Mouse (Mus musculus): Measurements from ENCODE around the gene Dmc1. TPM values are rescaled to one million over a fixed set of nuclear protein-coding genes. Genes with fewer than 3 reads are reported as not detected.

The Dmc1 gene
- polyA plus RNA-seq, 1 experiment = not detected

DNA sequence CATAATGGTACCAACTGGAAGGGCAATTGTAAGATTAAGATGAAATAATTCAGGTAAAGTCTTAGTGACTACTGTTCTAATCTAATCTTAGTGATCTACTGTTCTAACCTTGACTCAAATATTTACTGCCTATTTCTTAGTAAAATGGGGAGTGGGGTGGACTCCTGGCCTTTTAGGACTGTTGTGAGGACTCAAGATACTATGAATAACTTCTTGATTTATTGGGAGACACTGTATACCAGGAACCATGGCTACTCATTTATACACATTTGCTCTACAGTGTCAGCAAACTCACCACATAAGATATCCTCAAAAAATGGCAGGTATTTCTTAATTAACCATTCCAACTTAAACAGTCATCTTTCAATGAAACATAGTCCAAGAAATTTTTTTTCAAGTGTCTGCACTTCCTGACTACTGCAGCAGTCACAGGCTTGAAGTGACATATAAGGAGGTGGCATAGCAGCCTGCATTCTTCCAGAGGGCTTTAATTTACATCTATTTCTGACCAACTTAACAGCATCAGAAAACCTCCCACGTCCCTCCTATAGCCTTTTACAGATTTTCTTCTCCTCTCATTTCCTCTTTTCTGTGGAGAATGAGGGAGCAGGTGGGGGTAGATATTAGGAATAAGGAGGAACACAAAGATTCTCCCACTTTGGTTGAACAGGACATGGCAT lies 29.2 kb downstream of the Dmc1 start:
- Histone ChIP-seq H3K4me1 (ENCODE audit: control insufficient read depth, insufficient read depth, low read length) (no peaks in the 10 kb centered on the region), H3K27ac (ENCODE audit: insufficient read depth, low read depth, low read length) (no peak overlapping the region), H3K4me3 (ENCODE audit: insufficient read depth, low read depth, low read length) (no peak overlapping the region), H3K36me3 (ENCODE audit: control insufficient read depth, insufficient read depth, low read length) (no peaks in the 10 kb centered on the region), H3K27me3 (replicated peaks; ENCODE audit: control insufficient read depth, insufficient read depth, low read length) (no peaks in the 10 kb centered on the region)
- WGBS = 51% methylated on average over 1 of the region's 1 CpGs
- TF ChIP-seq POLR2A (IDR thresholded peaks at IDR 0.05; ENCODE audit: low read depth, low read length) (no peak), CTCF (conservative IDR thresholded peaks at IDR 0.05; ENCODE audit: insufficient read depth, insufficient read length, low read depth, low read length) (no peak)
- no peak for DNase-seq

DNA sequence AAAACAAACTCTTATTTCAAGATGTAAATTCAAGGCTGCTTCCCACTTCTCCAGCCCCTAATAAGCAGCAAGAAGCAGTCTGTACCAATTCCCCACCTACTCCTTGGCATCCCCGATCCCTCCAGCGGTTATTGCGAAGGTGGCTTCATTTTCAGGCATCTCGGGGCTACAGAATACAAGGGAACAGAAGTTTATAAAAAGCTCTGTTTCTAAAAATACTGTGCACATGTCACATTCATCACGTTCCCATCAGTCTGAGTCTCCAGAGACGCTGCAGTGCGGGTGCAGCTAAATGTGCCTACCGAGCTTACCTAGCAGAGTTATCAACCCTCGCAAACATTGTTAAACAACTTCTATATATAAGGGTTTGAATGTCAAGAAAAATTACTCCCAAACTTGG lies 42.5 kb downstream of the Dmc1 start:
- no peak for DNase-seq
- no peaks in the 10 kb centered on the region for H3K4me1 ChIP-seq (ENCODE audit: control insufficient read depth, insufficient read depth, low read length)
- no peaks in the 10 kb centered on the region for H3K27me3 ChIP-seq (replicated peaks; ENCODE audit: control insufficient read depth, insufficient read depth, low read length)
- no peak overlapping the region for H3K4me3 ChIP-seq (ENCODE audit: insufficient read depth, low read depth, low read length)
- 88% methylated on average over 9 of the region's 9 CpGs for WGBS
- H3K27ac ChIP-seq (ENCODE audit: insufficient read depth, low read depth, low read length) = no peak overlapping the region
- H3K36me3 ChIP-seq (ENCODE audit: control insufficient read depth, insufficient read depth, low read length) = no peaks in the 10 kb centered on the region
- TF ChIP-seq CTCF (conservative IDR thresholded peaks at IDR 0.05; ENCODE audit: insufficient read depth, insufficient read length, low read depth, low read length) (no peak), POLR2A (IDR thresholded peaks at IDR 0.05; ENCODE audit: low read depth, low read length) (no peak)

DNA sequence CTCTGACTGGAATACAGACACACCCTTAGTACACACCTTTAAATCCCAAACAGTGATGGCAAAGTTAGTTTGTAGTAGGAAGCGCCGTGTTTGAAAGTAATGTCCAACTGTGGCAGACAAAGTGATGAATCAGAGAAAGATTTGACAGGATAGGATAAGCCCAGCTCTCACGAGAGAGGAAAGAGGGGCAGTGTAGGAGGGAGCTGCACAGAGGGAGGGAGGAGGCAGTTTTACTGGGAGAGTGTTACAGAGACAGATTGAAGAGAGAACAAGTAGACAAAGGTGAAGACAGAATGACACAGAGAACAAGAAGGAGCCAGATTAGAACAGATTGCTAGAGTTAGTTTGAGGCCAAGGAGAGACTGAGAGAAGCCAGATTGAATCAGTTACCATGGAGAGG lies 45.3 kb downstream of the Dmc1 start:
- TF ChIP-seq CTCF (conservative IDR thresholded peaks at IDR 0.05; ENCODE audit: insufficient read depth, insufficient read length, low read depth, low read length) = no peak
- no peak for TF ChIP-seq POLR2A (IDR thresholded peaks at IDR 0.05; ENCODE audit: low read depth, low read length)
- H3K27me3 ChIP-seq (replicated peaks; ENCODE audit: control insufficient read depth, insufficient read depth, low read length) = no peaks in the 10 kb centered on the region
- 78% methylated on average over 3 of the region's 3 CpGs for WGBS
- no peaks in the 10 kb centered on the region for H3K4me1 ChIP-seq (ENCODE audit: control insufficient read depth, insufficient read depth, low read length)
- H3K27ac ChIP-seq (ENCODE audit: insufficient read depth, low read depth, low read length) = no peak overlapping the region
- H3K4me3 ChIP-seq (ENCODE audit: insufficient read depth, low read depth, low read length) = no peak overlapping the region
- no peak for DNase-seq
- no peaks in the 10 kb centered on the region for H3K36me3 ChIP-seq (ENCODE audit: control insufficient read depth, insufficient read depth, low read length)

DNA sequence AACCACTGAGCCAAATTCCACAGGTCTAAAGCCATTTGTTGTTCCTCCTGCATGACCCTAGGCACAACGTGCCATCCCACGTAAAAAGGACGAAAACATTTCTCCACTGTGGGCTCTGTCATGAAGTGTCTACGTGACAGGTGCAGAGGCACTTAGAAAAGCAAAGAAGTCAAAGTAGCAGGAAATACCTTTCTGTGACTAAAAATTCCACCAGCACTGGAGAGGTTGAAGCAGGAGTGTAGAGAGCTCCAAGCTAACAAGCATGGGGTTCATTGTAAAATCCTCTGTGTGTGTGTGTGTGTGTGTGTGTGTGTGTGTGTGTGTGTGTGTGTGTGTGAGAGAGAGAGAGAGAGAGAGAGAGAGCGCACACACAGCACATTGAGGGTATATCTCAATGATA lies 52.3 kb downstream of the Dmc1 start:
- no peak for DNase-seq
- WGBS = 71% methylated on average over 5 of the region's 5 CpGs
- Histone ChIP-seq H3K4me3 (ENCODE audit: insufficient read depth, low read depth, low read length) (no peak overlapping the region), H3K27ac (ENCODE audit: insufficient read depth, low read depth, low read length) (no peak overlapping the region), H3K27me3 (replicated peaks; ENCODE audit: control insufficient read depth, insufficient read depth, low read length) (no peaks in the 10 kb centered on the region), H3K4me1 (ENCODE audit: control insufficient read depth, insufficient read depth, low read length) (no peaks in the 10 kb centered on the region), H3K36me3 (ENCODE audit: control insufficient read depth, insufficient read depth, low read length) (no peaks in the 10 kb centered on the region)
- TF ChIP-seq CTCF (conservative IDR thresholded peaks at IDR 0.05; ENCODE audit: insufficient read depth, insufficient read length, low read depth, low read length) = no peak
- no peak for TF ChIP-seq POLR2A (IDR thresholded peaks at IDR 0.05; ENCODE audit: low read depth, low read length)

DNA sequence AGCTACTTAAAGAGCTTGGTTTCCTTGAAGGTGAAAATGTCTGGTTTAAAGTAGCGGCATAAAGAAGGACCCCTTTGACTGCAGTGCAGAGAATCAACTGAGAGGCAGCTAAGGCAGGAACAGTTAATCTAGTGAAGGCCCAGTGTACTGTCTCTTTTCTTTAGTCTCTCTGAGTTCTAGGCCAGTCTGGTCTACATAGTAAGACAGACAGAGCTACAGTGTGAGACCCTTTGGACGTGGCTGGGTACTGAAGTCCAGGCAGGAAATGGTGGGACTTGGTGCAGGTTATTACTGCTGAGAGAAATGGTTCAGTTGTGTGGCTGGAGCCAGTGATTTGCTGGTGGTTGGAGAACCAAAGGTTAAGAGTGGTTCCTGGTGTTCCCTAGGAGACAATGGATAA lies 56.7 kb downstream of the Dmc1 start:
- no peak for TF ChIP-seq CTCF (conservative IDR thresholded peaks at IDR 0.05; ENCODE audit: insufficient read depth, insufficient read length, low read depth, low read length)
- TF ChIP-seq POLR2A (IDR thresholded peaks at IDR 0.05; ENCODE audit: low read depth, low read length) = no peak
- no peak for DNase-seq
- peaks cover 2% of the 10 kb centered on the region; the same call in 1 of the 2 replicates for H3K4me1 ChIP-seq (ENCODE audit: control insufficient read depth, insufficient read depth, low read length)
- H3K36me3 ChIP-seq (ENCODE audit: control insufficient read depth, insufficient read depth, low read length) = no peaks in the 10 kb centered on the region; the same call in 1 of the 2 replicates
- H3K4me3 ChIP-seq (ENCODE audit: insufficient read depth, low read depth, low read length) = no peak overlapping the region
- 97% methylated on average over 2 of the region's 2 CpGs for WGBS
- H3K27me3 ChIP-seq (replicated peaks; ENCODE audit: control insufficient read depth, insufficient read depth, low read length) = no peaks in the 10 kb centered on the region
- H3K27ac ChIP-seq (ENCODE audit: insufficient read depth, low read depth, low read length) = no peak overlapping the region

DNA sequence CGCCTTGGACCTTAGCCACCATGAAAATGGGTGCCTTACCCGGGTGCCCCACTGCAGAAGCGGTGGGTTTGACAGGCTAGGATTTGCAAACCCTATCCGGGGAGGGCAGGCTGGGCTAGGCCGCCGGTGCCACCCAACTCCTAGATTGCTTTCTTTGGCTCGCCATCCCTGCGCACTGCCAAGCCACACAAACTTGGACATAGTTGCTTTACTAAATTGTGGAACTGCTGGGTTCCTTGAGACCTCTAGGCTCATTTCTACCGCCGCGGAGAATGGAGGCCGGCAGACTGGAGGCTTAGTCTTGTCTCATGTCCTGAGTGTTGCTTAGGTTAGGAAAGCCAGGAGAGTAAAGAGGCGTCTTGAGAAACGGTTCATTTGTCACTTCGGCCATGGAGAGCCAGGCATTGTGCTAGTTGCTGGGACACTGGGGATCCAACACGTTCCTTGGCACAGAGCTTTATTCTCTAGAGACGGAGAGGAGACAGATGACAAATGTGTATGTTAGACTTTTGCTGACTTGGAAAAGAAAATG lies 57.6 kb downstream of the Dmc1 start:
- WGBS = 83% methylated on average over 17 of the region's 17 CpGs
- H3K27me3 ChIP-seq (replicated peaks; ENCODE audit: control insufficient read depth, insufficient read depth, low read length) = no peaks in the 10 kb centered on the region
- peaks cover 2% of the 10 kb centered on the region; the same call in 1 of the 2 replicates for H3K4me1 ChIP-seq (ENCODE audit: control insufficient read depth, insufficient read depth, low read length)
- no peaks in the 10 kb centered on the region; the same call in 1 of the 2 replicates for H3K36me3 ChIP-seq (ENCODE audit: control insufficient read depth, insufficient read depth, low read length)
- peak overlapping the region; percentile 87 for H3K27ac ChIP-seq (ENCODE audit: insufficient read depth, low read depth, low read length)
- DNase-seq = no peak
- no peak for TF ChIP-seq CTCF (conservative IDR thresholded peaks at IDR 0.05; ENCODE audit: insufficient read depth, insufficient read length, low read depth, low read length)
- TF ChIP-seq POLR2A (IDR thresholded peaks at IDR 0.05; ENCODE audit: low read depth, low read length) = no peak
- peak overlapping the region; percentile 49 for H3K4me3 ChIP-seq (ENCODE audit: insufficient read depth, low read depth, low read length)

DNA sequence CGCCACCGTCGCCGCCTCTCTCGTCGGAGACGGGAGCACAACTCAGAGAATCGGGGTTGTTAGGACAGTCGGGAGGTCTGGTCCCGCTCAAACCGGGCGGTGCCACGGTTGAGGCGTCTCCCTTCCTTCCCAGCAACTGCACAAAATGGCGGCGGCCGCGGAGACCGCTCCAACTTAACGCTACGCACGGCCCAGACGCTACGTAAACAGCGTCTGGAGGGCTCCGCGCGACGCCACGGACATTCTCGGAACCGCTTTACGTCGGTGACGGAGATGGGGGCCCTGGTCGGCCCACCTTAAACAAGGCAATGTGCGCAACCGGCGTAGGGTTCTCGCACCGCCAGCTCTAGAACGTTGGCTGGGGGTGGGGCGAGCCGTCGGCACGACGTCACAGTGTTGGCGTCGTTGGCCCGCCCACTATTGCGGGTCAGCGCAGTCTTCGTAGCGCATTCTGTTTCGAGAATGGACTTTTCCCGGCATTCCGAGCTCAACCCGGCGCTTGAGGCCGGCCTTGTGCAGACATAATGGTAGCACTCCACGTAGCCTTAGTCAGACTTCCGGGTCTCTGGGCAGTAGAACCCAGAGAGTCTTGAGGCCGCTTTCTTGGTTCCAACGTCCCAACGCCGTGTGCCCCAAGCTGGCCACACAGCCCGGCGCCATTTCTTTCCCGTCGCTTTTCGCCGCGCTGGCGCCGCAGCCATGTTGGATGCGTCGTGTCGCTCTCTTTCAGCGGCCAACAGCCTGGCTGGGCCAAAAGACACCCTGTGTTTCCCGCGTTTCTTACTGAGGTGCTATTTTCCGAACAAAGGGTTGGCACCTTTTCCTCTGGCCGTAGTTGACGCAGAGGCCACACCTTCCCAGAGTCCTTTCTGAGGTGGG lies 58.3 kb downstream of the Dmc1 start, which contains the start of gene Ddx17:
Ddx17 (minus strand) TSS at position 332 of the 879 bp plus-strand sequence.
- DNase-seq = peak; percentile 98
- Histone ChIP-seq H3K27me3 (replicated peaks; ENCODE audit: control insufficient read depth, insufficient read depth, low read length) (no peaks in the 10 kb centered on the region), H3K4me1 (ENCODE audit: control insufficient read depth, insufficient read depth, low read length) (peaks cover 2% of the 10 kb centered on the region; the same call in 1 of the 2 replicates), H3K4me3 (ENCODE audit: insufficient read depth, low read depth, low read length) (peak within 1 kb of the TSS; percentile 87), H3K27ac (ENCODE audit: insufficient read depth, low read depth, low read length) (peak within 1 kb of the TSS; percentile 96), H3K36me3 (ENCODE audit: control insufficient read depth, insufficient read depth, low read length) (no peaks in the 10 kb centered on the region; the same call in 1 of the 2 replicates)
- 1% methylated on average over 84 of the region's 84 CpGs for WGBS
- TF ChIP-seq CTCF (conservative IDR thresholded peaks at IDR 0.05; ENCODE audit: insufficient read depth, insufficient read length, low read depth, low read length) = no peak
- TF ChIP-seq POLR2A (IDR thresholded peaks at IDR 0.05; ENCODE audit: low read depth, low read length) = peak; percentile 92
